Mouse (Mus musculus): ENCODE measurements around the gene Wdtc1.
A peak's percentile ranks its signal among the peaks of the same experiment; 100 is the strongest.

DNA sequence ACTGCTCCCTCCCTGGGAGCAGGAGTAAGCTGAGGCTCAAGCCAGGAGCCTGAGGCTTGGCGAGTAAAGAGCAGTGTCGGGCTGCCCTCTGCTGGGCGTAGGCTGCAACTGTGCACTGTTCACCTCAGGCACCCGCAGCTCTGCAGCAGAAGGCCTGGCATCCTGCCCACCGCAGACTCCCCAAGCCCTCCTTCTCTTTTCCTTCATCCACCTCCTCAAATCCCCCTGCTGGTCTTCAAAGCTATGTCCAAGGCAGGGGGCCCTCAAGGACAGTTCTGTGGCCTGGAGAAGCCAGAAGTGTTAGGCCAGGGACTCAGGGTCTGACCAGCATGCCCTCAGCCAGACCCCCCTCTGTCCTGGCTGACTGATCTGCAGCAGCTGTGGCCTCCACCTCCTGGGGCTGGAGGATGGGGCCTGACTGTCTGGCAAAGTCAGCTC, 55.5 kb downstream of the Wdtc1 start:
- TF ChIP-seq GATA1 (IDR thresholded peaks at IDR 0.05; ENCODE audit: low read depth, low read length), result no peak
- TF ChIP-seq POLR2A (IDR thresholded peaks at IDR 0.05; ENCODE audit: control insufficient read depth in 1 of 2, insufficient read depth in 1 of 2, low read depth in 1 of 2, low read length in 2 of 2, poor library complexity in 1 of 2), result no peak
- peak; percentile 87 to 94 (median 90) for TF ChIP-seq CTCF (IDR thresholded peaks at IDR 0.05 in 2 of 3, conservative IDR thresholded peaks at IDR 0.05 in 1 of 3; ENCODE audit: control insufficient read depth in 1 of 3, insufficient read depth in 1 of 3, low read depth in 2 of 3, low read length in 3 of 3, poor library complexity in 1 of 3, severe bottlenecking in 1 of 3)
- TF ChIP-seq MAZ (IDR thresholded peaks at IDR 0.05; ENCODE audit: low read depth, low read length), result no peak
- no peak for TF ChIP-seq MEF2A (IDR thresholded peaks at IDR 0.05; ENCODE audit: extremely low read depth, insufficient replicate concordance, low read depth, low read length, poor library complexity, severe bottlenecking)
- TF ChIP-seq EP300 (IDR thresholded peaks at IDR 0.05; ENCODE audit: low read depth in 1 of 2, low read length in 2 of 2), result no peak
- no peak for TF ChIP-seq BHLHE40 (IDR thresholded peaks at IDR 0.05; ENCODE audit: borderline replicate concordance, low read depth, low read length)
- TF ChIP-seq USF1 (IDR thresholded peaks at IDR 0.05; ENCODE audit: low read depth, low read length), result no peak
- TF ChIP-seq ZNF384 (IDR thresholded peaks at IDR 0.05; ENCODE audit: low read depth, low read length), result 0 out of 2 replicates have a peak, but pooled peaks have one; percentile 17
- TF ChIP-seq NRF1 (IDR thresholded peaks at IDR 0.05; ENCODE audit: insufficient read depth, low read depth, low read length, poor library complexity, severe bottlenecking), result no peak
- no peak for TF ChIP-seq MAX (IDR thresholded peaks at IDR 0.05; ENCODE audit: low read length)
- no peak for TF ChIP-seq KAT2A (conservative IDR thresholded peaks at IDR 0.05; ENCODE audit: low read depth, low read length)
- peak; percentile 94 for TF ChIP-seq ZC3H11A (IDR thresholded peaks at IDR 0.05; ENCODE audit: low read depth, low read length)
- no peak for TF ChIP-seq GABPA (IDR thresholded peaks at IDR 0.05; ENCODE audit: low read depth, low read length)

All from MEL (cell line).